Mouse (Mus musculus): ENCODE measurements at regions not wholly inside any gene's neighbourhood (a gene's known extent, or its start where the extent isn't known, plus 50 kb on each side); places are given as distances from the start of the nearest gene placed in this dataset.

DNA sequence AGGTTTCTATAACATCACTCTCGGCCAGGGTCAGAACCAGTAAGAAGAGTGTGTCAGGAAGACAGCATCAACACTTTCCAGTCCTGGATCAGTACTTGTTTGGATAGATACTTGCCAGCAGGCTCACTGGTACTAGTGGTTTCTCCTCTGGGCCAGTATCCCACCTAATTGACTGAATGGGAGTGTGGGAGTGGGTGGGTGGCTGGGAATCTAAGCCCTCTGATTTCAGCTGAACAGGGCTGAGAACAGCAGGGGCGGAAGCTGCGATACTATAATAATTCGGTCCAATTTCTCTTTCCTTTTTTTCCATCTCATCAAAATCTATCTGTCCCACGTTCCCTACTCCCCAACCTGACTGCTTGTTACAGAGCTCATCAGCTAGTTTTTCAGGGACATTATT is 217.0 kb downstream of the Rnf144b start:
- H3K27me3 ChIP-seq (ENCODE audit: control insufficient read depth, insufficient read depth, low read length) = no peaks in the 10 kb centered on the region
- no peaks in the 10 kb centered on the region for H3K9me3 ChIP-seq (ENCODE audit: control insufficient read depth, low read length)
- no peak for ATAC-seq (ENCODE audit: low FRiP score, low TSS enrichment)
- H3K4me2 ChIP-seq (replicated peaks; ENCODE audit: low read depth, low read length) = no peak overlapping the region
- H3K9ac ChIP-seq (ENCODE audit: low read depth, low read length) = no peak overlapping the region
- no peaks in the 10 kb centered on the region for H3K4me1 ChIP-seq (ENCODE audit: control insufficient read depth, insufficient read depth, low read length)
- H3K27ac ChIP-seq (ENCODE audit: low read depth, low read length) = no peak overlapping the region
- no peaks in the 10 kb centered on the region for H3K36me3 ChIP-seq (ENCODE audit: control insufficient read depth, insufficient read depth, low read length)
- 70% methylated on average over 5 of the region's 5 CpGs for WGBS
- H3K4me3 ChIP-seq (ENCODE audit: low read length) = no peak overlapping the region

DNA sequence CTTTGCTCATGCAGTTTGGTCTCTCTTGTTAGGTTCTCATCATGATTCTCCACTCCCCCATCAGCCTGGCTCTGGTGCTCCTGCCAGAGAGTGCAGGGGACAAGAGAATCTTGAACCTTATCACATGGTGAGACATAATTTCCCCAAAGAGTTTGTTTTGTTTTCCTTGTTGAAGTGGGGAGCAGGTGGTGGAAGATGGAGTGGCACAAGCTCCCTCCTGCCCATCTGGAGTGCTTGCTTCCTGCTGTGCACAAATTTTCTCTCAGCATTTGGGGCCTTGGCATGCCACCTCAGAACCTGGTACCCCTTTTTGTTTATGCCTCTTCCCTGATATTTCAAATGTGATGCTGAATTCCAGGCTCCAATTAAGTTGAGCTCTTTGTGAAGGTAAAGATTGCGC is 219.9 kb downstream of the Rnf144b start:
- no peaks in the 10 kb centered on the region for H3K36me3 ChIP-seq (ENCODE audit: control insufficient read depth, insufficient read depth, low read length)
- no peak overlapping the region for H3K4me3 ChIP-seq (ENCODE audit: low read length)
- no peaks in the 10 kb centered on the region for H3K27me3 ChIP-seq (ENCODE audit: control insufficient read depth, insufficient read depth, low read length)
- no peak overlapping the region for H3K27ac ChIP-seq (ENCODE audit: low read depth, low read length)
- WGBS = 93% methylated on average over 1 of the region's 1 CpGs
- no peak overlapping the region for H3K9ac ChIP-seq (ENCODE audit: low read depth, low read length)
- H3K4me2 ChIP-seq (replicated peaks; ENCODE audit: low read depth, low read length) = no peak overlapping the region
- H3K9me3 ChIP-seq (ENCODE audit: control insufficient read depth, low read length) = no peaks in the 10 kb centered on the region
- H3K4me1 ChIP-seq (ENCODE audit: control insufficient read depth, insufficient read depth, low read length) = no peaks in the 10 kb centered on the region
- ATAC-seq (ENCODE audit: low FRiP score, low TSS enrichment) = no peak

DNA sequence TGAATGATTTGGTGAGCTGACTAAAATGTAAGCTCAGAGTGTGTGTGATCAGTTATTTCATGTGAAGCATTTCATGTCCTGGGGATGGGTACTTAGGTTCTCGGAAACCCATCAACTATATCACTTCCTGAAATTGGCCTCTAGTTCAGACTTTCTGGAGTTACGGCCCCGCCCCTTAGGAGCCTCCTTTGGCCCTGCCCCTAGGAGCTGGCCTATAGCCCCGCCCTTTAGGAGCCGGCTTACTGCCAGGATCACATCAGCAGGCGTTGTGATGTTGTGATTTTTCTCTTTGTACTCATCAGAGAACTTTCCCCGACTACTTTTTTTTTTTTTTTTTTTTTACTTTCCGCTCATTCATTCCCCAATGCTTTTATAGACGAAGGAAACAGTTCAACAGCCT is 223.1 kb downstream of the Rnf144b start:
- ATAC-seq (ENCODE audit: low FRiP score, low TSS enrichment) = no peak
- H3K4me1 ChIP-seq (ENCODE audit: control insufficient read depth, insufficient read depth, low read length) = no peaks in the 10 kb centered on the region
- no peak overlapping the region for H3K4me3 ChIP-seq (ENCODE audit: low read length)
- WGBS = 51% methylated on average over 9 of the region's 9 CpGs
- no peak overlapping the region for H3K27ac ChIP-seq (ENCODE audit: low read depth, low read length)
- no peak overlapping the region for H3K9ac ChIP-seq (ENCODE audit: low read depth, low read length)
- no peaks in the 10 kb centered on the region for H3K27me3 ChIP-seq (ENCODE audit: control insufficient read depth, insufficient read depth, low read length)
- H3K9me3 ChIP-seq (ENCODE audit: control insufficient read depth, low read length) = no peaks in the 10 kb centered on the region
- no peak overlapping the region for H3K4me2 ChIP-seq (replicated peaks; ENCODE audit: low read depth, low read length)
- H3K36me3 ChIP-seq (ENCODE audit: control insufficient read depth, insufficient read depth, low read length) = no peaks in the 10 kb centered on the region

DNA sequence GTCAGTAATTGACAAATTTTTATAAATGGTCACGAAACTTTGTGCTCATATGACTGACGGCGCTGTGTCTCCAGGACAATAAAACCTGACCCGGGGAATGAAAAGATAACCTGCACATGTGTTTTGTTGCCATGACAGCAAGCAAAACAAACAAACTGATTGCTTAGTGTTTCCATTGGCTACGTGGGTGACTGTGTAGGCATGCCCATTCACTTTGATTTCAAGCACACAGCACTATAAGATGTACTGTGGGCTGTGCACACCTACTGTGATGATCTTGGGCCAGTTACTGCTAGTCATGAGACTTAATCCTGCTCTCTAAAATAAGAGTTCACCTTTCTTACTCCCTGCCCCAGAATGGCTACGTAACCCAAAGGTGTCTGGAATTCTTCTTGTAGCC is 225.4 kb downstream of the Rnf144b start:
- ATAC-seq (ENCODE audit: low FRiP score, low TSS enrichment) = no peak
- no peaks in the 10 kb centered on the region for H3K36me3 ChIP-seq (ENCODE audit: control insufficient read depth, insufficient read depth, low read length)
- H3K9ac ChIP-seq (ENCODE audit: low read depth, low read length) = no peak overlapping the region
- no peak overlapping the region for H3K4me2 ChIP-seq (replicated peaks; ENCODE audit: low read depth, low read length)
- H3K9me3 ChIP-seq (ENCODE audit: control insufficient read depth, low read length) = no peaks in the 10 kb centered on the region
- WGBS = 69% methylated on average over 6 of the region's 6 CpGs
- no peaks in the 10 kb centered on the region for H3K4me1 ChIP-seq (ENCODE audit: control insufficient read depth, insufficient read depth, low read length)
- no peak overlapping the region for H3K4me3 ChIP-seq (ENCODE audit: low read length)
- H3K27me3 ChIP-seq (ENCODE audit: control insufficient read depth, insufficient read depth, low read length) = no peaks in the 10 kb centered on the region
- no peak overlapping the region for H3K27ac ChIP-seq (ENCODE audit: low read depth, low read length)

DNA sequence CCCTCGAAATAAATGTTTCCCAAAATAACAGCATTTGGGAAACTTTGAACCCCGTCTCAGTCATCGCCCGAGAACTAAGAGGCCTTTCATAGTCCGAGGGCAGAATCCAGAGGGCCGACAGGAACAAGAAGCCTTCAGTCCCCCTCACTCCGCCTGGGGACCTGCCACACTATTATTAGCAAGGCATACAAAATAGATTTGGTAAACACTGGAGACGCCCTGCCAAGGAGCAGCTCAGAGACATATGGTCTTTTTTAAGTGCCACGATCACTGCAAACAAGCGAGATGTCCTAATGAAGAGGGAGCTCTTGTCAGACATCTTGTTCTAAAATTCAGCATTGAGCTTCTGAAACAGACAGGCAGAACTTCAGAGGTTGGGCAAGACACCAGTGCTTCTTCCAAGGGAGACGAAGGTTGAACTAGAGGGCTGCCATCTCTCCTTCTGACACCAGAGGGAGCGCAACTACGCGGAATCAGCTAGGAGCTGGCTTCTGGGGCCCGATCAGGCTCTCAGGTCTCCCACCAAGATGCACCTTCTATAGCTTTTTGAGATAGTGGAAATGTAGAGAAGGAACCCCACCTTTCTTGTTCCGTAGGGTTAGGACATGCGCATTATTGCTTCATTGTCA is 226.2 kb downstream of the Rnf144b start:
- H3K36me3 ChIP-seq (ENCODE audit: control insufficient read depth, insufficient read depth, low read length) = no peaks in the 10 kb centered on the region
- no peak overlapping the region for H3K27ac ChIP-seq (ENCODE audit: low read depth, low read length)
- H3K4me2 ChIP-seq (replicated peaks; ENCODE audit: low read depth, low read length) = no peak overlapping the region
- H3K4me3 ChIP-seq (ENCODE audit: low read length) = no peak overlapping the region
- no peaks in the 10 kb centered on the region for H3K27me3 ChIP-seq (ENCODE audit: control insufficient read depth, insufficient read depth, low read length)
- ATAC-seq (ENCODE audit: low FRiP score, low TSS enrichment) = no peak
- H3K4me1 ChIP-seq (ENCODE audit: control insufficient read depth, insufficient read depth, low read length) = no peaks in the 10 kb centered on the region
- 47% methylated on average over 17 of the region's 17 CpGs for WGBS
- H3K9ac ChIP-seq (ENCODE audit: low read depth, low read length) = no peak overlapping the region
- H3K9me3 ChIP-seq (ENCODE audit: control insufficient read depth, low read length) = no peaks in the 10 kb centered on the region

DNA sequence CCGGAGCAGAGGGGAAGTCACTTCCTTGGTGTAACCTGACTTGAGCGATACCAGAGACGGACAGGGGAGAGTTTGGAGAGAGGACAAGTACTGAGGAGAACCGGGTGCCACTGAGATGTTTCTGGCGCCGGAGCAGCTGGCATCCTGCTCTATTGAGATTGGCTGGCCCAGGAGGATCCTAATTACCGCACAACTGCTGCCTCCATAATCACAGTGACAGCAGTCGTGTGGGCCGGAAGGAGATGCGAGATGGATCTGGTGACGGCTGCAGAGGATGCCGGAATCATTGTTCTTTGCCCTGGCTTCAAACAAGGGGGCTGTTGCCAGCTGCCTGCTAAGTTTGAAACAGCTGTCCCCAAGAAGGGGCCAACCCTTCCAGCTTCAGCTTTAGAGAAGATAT is 232.0 kb downstream of the Rnf144b start:
- Histone ChIP-seq H3K4me1 (ENCODE audit: control insufficient read depth, insufficient read depth, low read length) (no peaks in the 10 kb centered on the region), H3K9me3 (ENCODE audit: control insufficient read depth, low read length) (no peaks in the 10 kb centered on the region; the same call in 1 of the 2 replicates), H3K27ac (ENCODE audit: low read depth, low read length) (no peak overlapping the region), H3K4me2 (replicated peaks; ENCODE audit: low read depth, low read length) (no peak overlapping the region), H3K36me3 (ENCODE audit: control insufficient read depth, insufficient read depth, low read length) (no peaks in the 10 kb centered on the region), H3K4me3 (ENCODE audit: low read length) (no peak overlapping the region), H3K27me3 (ENCODE audit: control insufficient read depth, insufficient read depth, low read length) (no peaks in the 10 kb centered on the region), H3K9ac (ENCODE audit: low read depth, low read length) (no peak overlapping the region)
- WGBS = 91% methylated on average over 12 of the region's 12 CpGs
- no peak for ATAC-seq (ENCODE audit: low FRiP score, low TSS enrichment)

DNA sequence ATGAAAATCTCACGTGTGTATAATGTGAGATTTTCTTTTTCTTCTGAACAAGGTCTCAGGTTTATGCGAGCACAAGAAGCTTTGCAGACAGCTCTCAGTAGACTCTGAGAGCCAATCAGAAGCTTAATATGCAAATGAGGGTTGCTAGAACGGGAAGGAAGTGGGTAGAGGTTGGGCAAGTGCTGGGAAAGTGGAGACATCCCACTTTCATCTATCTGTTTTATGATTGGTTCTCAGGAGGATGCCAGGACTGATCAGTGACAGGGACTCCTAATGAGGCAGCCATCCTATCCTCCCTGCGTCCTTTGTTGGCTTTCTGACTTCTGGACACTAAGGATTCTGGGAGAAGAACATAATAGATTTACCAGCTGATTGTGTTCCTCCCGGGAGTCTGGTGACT is 232.7 kb downstream of the Rnf144b start:
- H3K9ac ChIP-seq (ENCODE audit: low read depth, low read length) = no peak overlapping the region
- no peak overlapping the region for H3K27ac ChIP-seq (ENCODE audit: low read depth, low read length)
- no peak for ATAC-seq (ENCODE audit: low FRiP score, low TSS enrichment)
- H3K4me3 ChIP-seq (ENCODE audit: low read length) = no peak overlapping the region
- no peak overlapping the region for H3K4me2 ChIP-seq (replicated peaks; ENCODE audit: low read depth, low read length)
- WGBS = 69% methylated on average over 5 of the region's 5 CpGs
- H3K27me3 ChIP-seq (ENCODE audit: control insufficient read depth, insufficient read depth, low read length) = no peaks in the 10 kb centered on the region
- no peaks in the 10 kb centered on the region for H3K36me3 ChIP-seq (ENCODE audit: control insufficient read depth, insufficient read depth, low read length)
- H3K9me3 ChIP-seq (ENCODE audit: control insufficient read depth, low read length) = no peaks in the 10 kb centered on the region; the same call in 1 of the 2 replicates
- H3K4me1 ChIP-seq (ENCODE audit: control insufficient read depth, insufficient read depth, low read length) = no peaks in the 10 kb centered on the region

DNA sequence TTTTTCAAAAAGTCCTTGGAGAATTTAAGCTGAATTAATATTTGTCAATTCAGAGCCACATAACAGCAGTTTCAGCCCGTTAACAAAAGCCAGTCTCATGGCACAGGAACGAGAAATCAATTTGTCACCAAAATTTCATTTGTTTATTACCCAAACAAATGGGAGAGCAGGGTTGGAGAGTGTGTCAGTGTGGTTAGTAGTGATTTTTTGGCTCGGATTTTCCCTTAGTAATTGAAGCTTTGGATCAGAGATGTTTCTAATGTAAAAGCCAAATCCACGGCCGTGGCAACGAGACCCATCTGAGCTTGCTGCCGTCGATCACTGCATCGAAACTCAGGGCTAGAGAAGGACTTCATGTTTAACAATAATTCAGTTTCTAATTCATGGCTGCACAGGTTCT is 236.5 kb downstream of the Rnf144b start:
- H3K9me3 ChIP-seq (ENCODE audit: control insufficient read depth, low read length) = no peaks in the 10 kb centered on the region; the same call in 1 of the 2 replicates
- no peak overlapping the region for H3K4me2 ChIP-seq (replicated peaks; ENCODE audit: low read depth, low read length)
- H3K9ac ChIP-seq (ENCODE audit: low read depth, low read length) = no peak overlapping the region
- 83% methylated on average over 9 of the region's 9 CpGs for WGBS
- no peak overlapping the region for H3K27ac ChIP-seq (ENCODE audit: low read depth, low read length)
- H3K4me1 ChIP-seq (ENCODE audit: control insufficient read depth, insufficient read depth, low read length) = no peaks in the 10 kb centered on the region
- no peaks in the 10 kb centered on the region for H3K27me3 ChIP-seq (ENCODE audit: control insufficient read depth, insufficient read depth, low read length)
- H3K36me3 ChIP-seq (ENCODE audit: control insufficient read depth, insufficient read depth, low read length) = no peaks in the 10 kb centered on the region
- no peak overlapping the region for H3K4me3 ChIP-seq (ENCODE audit: low read length)
- no peak for ATAC-seq (ENCODE audit: low FRiP score, low TSS enrichment)

DNA sequence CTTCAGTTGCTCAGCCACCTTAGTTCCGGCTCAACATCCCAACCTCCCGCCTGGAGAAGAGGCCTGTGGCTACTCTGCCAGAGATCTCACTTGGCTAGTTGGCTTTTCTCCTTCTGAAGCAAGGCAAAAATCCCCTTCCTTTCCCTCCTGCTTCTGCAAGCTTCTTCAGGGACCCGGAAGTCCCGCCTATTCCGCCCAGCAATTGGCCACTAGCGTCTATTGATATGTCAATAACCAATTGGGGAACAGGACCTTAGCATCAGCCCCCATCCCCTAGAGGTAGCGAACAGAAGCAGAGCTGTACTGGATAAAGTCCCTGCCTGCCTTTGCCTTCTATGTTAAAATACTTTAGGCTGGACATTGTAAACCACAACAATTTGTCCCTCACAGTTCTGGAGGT is 243.3 kb downstream of the Rnf144b start:
- no peaks in the 10 kb centered on the region for H3K4me1 ChIP-seq (ENCODE audit: control insufficient read depth, insufficient read depth, low read length)
- H3K36me3 ChIP-seq (ENCODE audit: control insufficient read depth, insufficient read depth, low read length) = no peaks in the 10 kb centered on the region
- no peak overlapping the region for H3K4me2 ChIP-seq (replicated peaks; ENCODE audit: low read depth, low read length)
- H3K27ac ChIP-seq (ENCODE audit: low read depth, low read length) = no peak overlapping the region
- no peak overlapping the region for H3K9ac ChIP-seq (ENCODE audit: low read depth, low read length)
- no peaks in the 10 kb centered on the region for H3K9me3 ChIP-seq (ENCODE audit: control insufficient read depth, low read length)
- 86% methylated on average over 7 of the region's 7 CpGs for WGBS
- no peak for ATAC-seq (ENCODE audit: low FRiP score, low TSS enrichment)
- H3K4me3 ChIP-seq (ENCODE audit: low read length) = no peak overlapping the region
- H3K27me3 ChIP-seq (ENCODE audit: control insufficient read depth, insufficient read depth, low read length) = no peaks in the 10 kb centered on the region

Data from kidney, embryonic 14.5 days (tissue).